Mouse (Mus musculus): ENCODE measurements around the gene Gna13. TPM values are rescaled to one million over a fixed set of nuclear protein-coding genes. Genes with fewer than 3 reads are reported as not detected.

Gna13 gene
- total RNA-seq, 1 experiment, result 34.8 TPM

- peaks cover 3 to 12% of the 10 kb centered on the region in 2 experiments; a peak in 2 of 4 replicates for H3K4me1 ChIP-seq (ENCODE audit: control insufficient read depth in 2 of 2, insufficient read depth in 2 of 2, low read length in 2 of 2, poor library complexity in 1 of 2)
- H3K36me3 ChIP-seq (ENCODE audit: control insufficient read depth, insufficient read depth, low read length, poor library complexity, severe bottlenecking), result peaks cover 3% of the 10 kb centered on the region; the same call in 1 of the 2 replicates
- in situ Hi-C loops (cut with MboI; ENCODE audit: low sequenced_read_pairs in 2 of 2, unreplicated experiment in 2 of 2), result no loop called here
- TF ChIP-seq MAFK (IDR thresholded peaks at IDR 0.05; ENCODE audit: insufficient read depth, low read depth, low read length) (no peak), CHD2 (IDR thresholded peaks at IDR 0.05; ENCODE audit: low read depth, low read length) (no peak), HCFC1 (IDR thresholded peaks at IDR 0.05; ENCODE audit: borderline replicate concordance, insufficient read depth, low read length) (no peak), ZNF384 (IDR thresholded peaks at IDR 0.05; ENCODE audit: low read depth, low read length) (no peak), ZC3H11A (IDR thresholded peaks at IDR 0.05; ENCODE audit: borderline replicate concordance, low read depth, low read length) (no peak)
- DNase-seq (ENCODE audit: low read depth, low spot score), result no peak
- H3K4me3 ChIP-seq (ENCODE audit: insufficient read depth in 1 of 2, low read depth in 1 of 2, low read length in 2 of 2, poor library complexity in 1 of 2, severe bottlenecking in 1 of 2), result no peak overlapping the region
- no peaks in the 10 kb centered on the region for H3K9me3 ChIP-seq (ENCODE audit: control insufficient read depth, insufficient read depth, low read depth, low read length)
- no peak overlapping the region for H3K9ac ChIP-seq (ENCODE audit: insufficient read depth, low read depth, low read length, poor library complexity, severe bottlenecking)
- H3K27ac ChIP-seq (ENCODE audit: insufficient read depth, low read depth, low read length, poor library complexity, severe bottlenecking), result no peak overlapping the region
Measured at GRCm38 (mm10) chr11:109376484-109377143, 14.0 kb downstream of the Gna13 start.

GRCm38 (mm10) chr11:109377477-109377876, 14.8 kb downstream of the Gna13 start:
- in situ Hi-C loops (cut with MboI; ENCODE audit: low sequenced_read_pairs in 2 of 2, unreplicated experiment in 2 of 2), result no loop called here
- DNase-seq (ENCODE audit: low read depth, low spot score), result no peak
- H3K36me3 ChIP-seq (ENCODE audit: control insufficient read depth, insufficient read depth, low read length, poor library complexity, severe bottlenecking), result peaks cover 3% of the 10 kb centered on the region; the same call in 1 of the 2 replicates
- TF ChIP-seq MAFK (IDR thresholded peaks at IDR 0.05; ENCODE audit: insufficient read depth, low read depth, low read length) (no peak), HCFC1 (IDR thresholded peaks at IDR 0.05; ENCODE audit: borderline replicate concordance, insufficient read depth, low read length) (no peak), CHD2 (IDR thresholded peaks at IDR 0.05; ENCODE audit: low read depth, low read length) (no peak), ZNF384 (IDR thresholded peaks at IDR 0.05; ENCODE audit: low read depth, low read length) (no peak)
- H3K9me3 ChIP-seq (ENCODE audit: control insufficient read depth, insufficient read depth, low read depth, low read length), result no peaks in the 10 kb centered on the region
- no peak overlapping the region for H3K27ac ChIP-seq (ENCODE audit: insufficient read depth, low read depth, low read length, poor library complexity, severe bottlenecking)
- H3K4me1 ChIP-seq (ENCODE audit: control insufficient read depth in 2 of 2, insufficient read depth in 2 of 2, low read length in 2 of 2, poor library complexity in 1 of 2), result peaks cover 3 to 12% of the 10 kb centered on the region in 2 experiments; a peak in 2 of 4 replicates
- no peak overlapping the region for H3K4me3 ChIP-seq (ENCODE audit: insufficient read depth in 1 of 2, low read depth in 1 of 2, low read length in 2 of 2, poor library complexity in 1 of 2, severe bottlenecking in 1 of 2)
- peak overlapping the region; percentile 14; the same call in 1 of the 2 replicates for H3K9ac ChIP-seq (ENCODE audit: insufficient read depth, low read depth, low read length, poor library complexity, severe bottlenecking)

GRCm38 (mm10) chr11:109378051-109378450, 15.4 kb downstream of the Gna13 start:
- Histone ChIP-seq H3K9ac (ENCODE audit: insufficient read depth, low read depth, low read length, poor library complexity, severe bottlenecking) (no peak overlapping the region), H3K9me3 (ENCODE audit: control insufficient read depth, insufficient read depth, low read depth, low read length) (no peaks in the 10 kb centered on the region), H3K4me1 (ENCODE audit: control insufficient read depth in 2 of 2, insufficient read depth in 2 of 2, low read length in 2 of 2, poor library complexity in 1 of 2) (peaks cover 0 to 9% of the 10 kb centered on the region in 2 experiments; a peak in 2 of 4 replicates), H3K4me3 (ENCODE audit: insufficient read depth in 1 of 2, low read depth in 1 of 2, low read length in 2 of 2, poor library complexity in 1 of 2, severe bottlenecking in 1 of 2) (no peak overlapping the region), H3K27ac (ENCODE audit: insufficient read depth, low read depth, low read length, poor library complexity, severe bottlenecking) (no peak overlapping the region), H3K36me3 (ENCODE audit: control insufficient read depth, insufficient read depth, low read length, poor library complexity, severe bottlenecking) (peaks cover 2% of the 10 kb centered on the region; the same call in 1 of the 2 replicates)
- in situ Hi-C loops (cut with MboI; ENCODE audit: low sequenced_read_pairs in 2 of 2, unreplicated experiment in 2 of 2), result no loop called here
- TF ChIP-seq MAFK (IDR thresholded peaks at IDR 0.05; ENCODE audit: insufficient read depth, low read depth, low read length), result no peak
- no peak for TF ChIP-seq CHD2 (IDR thresholded peaks at IDR 0.05; ENCODE audit: low read depth, low read length)
- no peak for TF ChIP-seq ZNF384 (IDR thresholded peaks at IDR 0.05; ENCODE audit: low read depth, low read length)
- TF ChIP-seq ZC3H11A (IDR thresholded peaks at IDR 0.05; ENCODE audit: borderline replicate concordance, low read depth, low read length), result no peak
- TF ChIP-seq HCFC1 (IDR thresholded peaks at IDR 0.05; ENCODE audit: borderline replicate concordance, insufficient read depth, low read length), result no peak
- DNase-seq (ENCODE audit: low read depth, low spot score), result no peak

- in situ Hi-C loops (cut with MboI; ENCODE audit: low sequenced_read_pairs in 2 of 2, unreplicated experiment in 2 of 2), result no loop called here
- no peaks in the 10 kb centered on the region for H3K9me3 ChIP-seq (ENCODE audit: control insufficient read depth, insufficient read depth, low read depth, low read length)
- no peak overlapping the region for H3K9ac ChIP-seq (ENCODE audit: insufficient read depth, low read depth, low read length, poor library complexity, severe bottlenecking)
- DNase-seq (ENCODE audit: low read depth, low spot score), result no peak
- H3K36me3 ChIP-seq (ENCODE audit: control insufficient read depth, insufficient read depth, low read length, poor library complexity, severe bottlenecking), result no peaks in the 10 kb centered on the region; the same call in 1 of the 2 replicates
- TF ChIP-seq MAFK (IDR thresholded peaks at IDR 0.05; ENCODE audit: insufficient read depth, low read depth, low read length), result no peak
- TF ChIP-seq CHD2 (IDR thresholded peaks at IDR 0.05; ENCODE audit: low read depth, low read length), result no peak
- TF ChIP-seq ZC3H11A (IDR thresholded peaks at IDR 0.05; ENCODE audit: borderline replicate concordance, low read depth, low read length), result no peak
- TF ChIP-seq HCFC1 (IDR thresholded peaks at IDR 0.05; ENCODE audit: borderline replicate concordance, insufficient read depth, low read length), result no peak
- TF ChIP-seq ZNF384 (IDR thresholded peaks at IDR 0.05; ENCODE audit: low read depth, low read length), result no peak
- peaks cover 0 to 9% of the 10 kb centered on the region in 2 experiments; a peak in 2 of 4 replicates for H3K4me1 ChIP-seq (ENCODE audit: control insufficient read depth in 2 of 2, insufficient read depth in 2 of 2, low read length in 2 of 2, poor library complexity in 1 of 2)
- no peak overlapping the region for H3K4me3 ChIP-seq (ENCODE audit: insufficient read depth in 1 of 2, low read depth in 1 of 2, low read length in 2 of 2, poor library complexity in 1 of 2, severe bottlenecking in 1 of 2)
- H3K27ac ChIP-seq (ENCODE audit: insufficient read depth, low read depth, low read length, poor library complexity, severe bottlenecking), result no peak overlapping the region
Measured at GRCm38 (mm10) chr11:109380662-109381061, 18.0 kb downstream of the Gna13 start.

Measured in ES-E14 (cell line).